Mouse (Mus musculus) MEL (cell line): ENCODE measurements around the gene Tril.

Experiments used
- CHD2 ChIP-seq: IDR thresholded peaks from 2 replicates; pipeline ENCODE4 v1.6.1; 2011; ENCODE audit warnings: low read length, improper control_type of control experiment
- CTCF ChIP-seq, 3 experiments: IDR thresholded peaks in 2 of 3; conservative IDR thresholded peaks in 1 of 3; 2 replicates each; pipeline ENCODE4 v1.5.1; 2011 to 2012; ENCODE audit warnings: low read length in 3 of 3, low read depth in 2 of 3, mild to moderate bottlenecking in 2 of 3, improper control_type of control experiment in 1 of 3, inconsistent platforms in 1 of 3, mixed read lengths in 1 of 3, moderate library complexity in 1 of 3; ENCODE audit not compliant: control insufficient read depth in 1 of 3, insufficient read depth in 1 of 3, poor library complexity in 1 of 3, severe bottlenecking in 1 of 3
- GATA1 ChIP-seq: IDR thresholded peaks from 2 replicates; pipeline ENCODE4 v1.6.1; 2011; ENCODE audit warnings: low read depth, low read length, improper control_type of control experiment
- KAT2A ChIP-seq: conservative IDR thresholded peaks from 2 replicates; pipeline ENCODE4 v1.6.1; 2012; ENCODE audit warnings: low read depth, low read length, improper control_type of control experiment, inconsistent platforms
- NELFE ChIP-seq: IDR thresholded peaks from 2 replicates; pipeline ENCODE4 v1.6.1; 2011; ENCODE audit warnings: low read depth, low read length, improper control_type of control experiment
- RAD21 ChIP-seq: IDR thresholded peaks from 2 replicates; pipeline ENCODE4 v1.6.1; 2011; ENCODE audit warnings: mild to moderate bottlenecking, low read depth, low read length, improper control_type of control experiment
- SMC3 ChIP-seq: IDR thresholded peaks from 2 replicates; pipeline ENCODE4 v1.6.1; 2011; ENCODE audit warnings: low read depth, low read length, improper control_type of control experiment
- ZKSCAN1 ChIP-seq: IDR thresholded peaks from 2 replicates; pipeline ENCODE4 v1.6.1; 2012; ENCODE audit warnings: low read depth, mild to moderate bottlenecking, inconsistent platforms, low read length, improper control_type of control experiment, moderate library complexity

DNA sequence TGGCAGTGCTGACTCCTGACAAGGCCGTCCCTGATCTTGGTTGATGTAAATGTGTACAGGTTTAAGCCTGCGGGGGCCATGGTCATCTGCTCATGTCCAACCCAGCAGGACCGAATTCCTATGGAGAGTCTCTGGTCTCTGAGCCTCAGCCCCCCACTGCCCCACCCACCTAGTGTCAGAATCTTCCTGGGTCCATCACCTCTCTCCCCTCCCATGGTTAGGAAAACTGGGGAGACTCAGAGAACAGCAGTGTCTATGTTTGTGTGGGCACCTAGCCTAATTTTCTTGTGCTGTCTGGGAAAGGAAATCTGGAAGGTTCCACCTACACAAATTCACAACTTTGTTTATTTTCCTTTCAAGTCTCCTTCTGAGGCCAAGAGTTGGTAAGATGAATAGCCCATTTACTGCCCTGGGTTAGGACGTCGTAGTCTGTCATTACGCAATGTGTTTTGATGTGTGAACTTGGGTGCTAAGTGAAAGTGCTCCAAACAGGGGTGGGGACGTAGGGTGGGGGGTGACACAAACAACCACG lies 42.1 kb downstream of the Tril start:
- TF ChIP-seq GATA1 (no peak), CHD2 (no peak), RAD21 (no peak), KAT2A (no peak), CTCF (IDR thresholded peaks at IDR 0.05 in 2 of 3, conservative IDR thresholded peaks at IDR 0.05 in 1 of 3; ENCODE audit: control insufficient read depth in 1 of 3, insufficient read depth in 1 of 3, low read depth in 2 of 3, low read length in 3 of 3, poor library complexity in 1 of 3, severe bottlenecking in 1 of 3) (no peak), ZKSCAN1 (no peak), SMC3 (no peak), NELFE (no peak)
